Comparison of ENCODE assay signal across 22 mouse cellular contexts in genomic region chr7:18987747-18988146, GRCm38 (mm10). TPM values are rescaled to one million over a fixed set of nuclear protein-coding genes. Genes with fewer than 3 reads are reported as not detected.
"Had no signal": no experiment of that assay in that cellular context is flagged by ENCODE, and none has a peak within 500 bp of the region (broad histone marks: within the 10 kb centered on the region; RNA-seq: fewer than 3 reads in every experiment).

No protein-coding gene starts in this region.

- H3K36me3 ChIP-seq: lung, embryonic 15.5 days; midbrain, embryonic 13.5 days; midbrain, embryonic 15.5 days; neural tube, embryonic 12.5 days; stomach, embryonic 15.5 days had no signal

- H3K27ac ChIP-seq: lung, embryonic 15.5 days; macrophage; midbrain, embryonic 13.5 days; midbrain, embryonic 15.5 days; neural tube, embryonic 12.5 days; stomach, embryonic 15.5 days; stomach, postnatal 0 days had no signal

- H3K4me3 ChIP-seq: lung, embryonic 15.5 days; megakaryocyte, embryonic 14.5 days; midbrain, embryonic 13.5 days; midbrain, embryonic 15.5 days; neural tube, embryonic 12.5 days; stomach, embryonic 15.5 days had no signal

- H3K27me3 ChIP-seq: midbrain, embryonic 15.5 days had no signal

- ATAC-seq: liver, postnatal 0 days; lung, postnatal 0 days; midbrain, embryonic 13.5 days; midbrain, embryonic 15.5 days had no signal

- H3K4me2 ChIP-seq: lung, embryonic 15.5 days; midbrain, embryonic 11.5 days; midbrain, embryonic 13.5 days; midbrain, embryonic 15.5 days; neural tube, embryonic 12.5 days; stomach, embryonic 15.5 days had no signal

- DNase-seq: liver, postnatal 0 days; lung, adult 2 months; lung, postnatal 14 days; lung, postnatal 36 days; right cerebral cortex, postnatal 14 days; thymus, adult 2 months; thymus, postnatal 25 days; thymus, postnatal 4 days had no signal

- H3K9me3 ChIP-seq: lung, embryonic 15.5 days; megakaryocyte, embryonic 14.5 days; midbrain, embryonic 13.5 days; midbrain, embryonic 15.5 days; neural tube, embryonic 12.5 days; stomach, embryonic 15.5 days had no signal

- H3K9ac ChIP-seq: liver, postnatal 0 days; lung, embryonic 15.5 days; midbrain, embryonic 13.5 days; midbrain, embryonic 15.5 days; neural tube, embryonic 12.5 days; stomach, embryonic 15.5 days had no signal

RNA-seq across cellular contexts. Expression of gene Nanos2, which starts 0.5 kb away (rescaled TPM):
- polyA plus RNA-seq: liver, postnatal 0 days; lung, embryonic 15.5 days; lung, postnatal 0 days; macrophage; spleen, adult 2 months; stomach, embryonic 15.5 days; stomach, postnatal 0 days; urinary bladder, adult 2 months had no signal

RNA-seq across cellular contexts. Expression of gene Foxa3, which starts 35.6 kb away (rescaled TPM):
- polyA plus RNA-seq: macrophage; midbrain, embryonic 11.5 days; midbrain, embryonic 13.5 days; midbrain, embryonic 15.5 days; midbrain, postnatal 0 days; neural tube, embryonic 14.5 days; urinary bladder, adult 2 months had no signal
